Mouse (Mus musculus) embryonic fibroblast, embryonic 13.5 days (primary cell): ENCODE measurements around the gene Tnrc18. TPM values are rescaled to one million over a fixed set of nuclear protein-coding genes. Genes with fewer than 3 reads are reported as not detected.

Source experiments
- H3K27ac ChIP-seq: 2 replicates; pipeline ENCODE4 v1.5.1; 2012; ENCODE audit warnings: low read length, control low read depth, inconsistent platforms; ENCODE audit not compliant: insufficient read depth
- H3K4me1 ChIP-seq: 2 replicates; pipeline ENCODE4 v1.6.1; 2011; ENCODE audit warnings: low read length; ENCODE audit not compliant: control insufficient read depth, insufficient read depth
- H3K4me3 ChIP-seq: 2 replicates; pipeline ENCODE4 v1.5.1; 2011; ENCODE audit warnings: mild to moderate bottlenecking, control low read depth, low read length; ENCODE audit not compliant: insufficient read depth
- CTCF ChIP-seq: IDR thresholded peaks from 2 replicates; pipeline ENCODE4 v1.5.1; 2011; ENCODE audit warnings: mild to moderate bottlenecking, control low read depth, low read length, moderate library complexity, borderline replicate concordance; ENCODE audit not compliant: insufficient read depth
- POLR2A ChIP-seq: IDR thresholded peaks from 2 replicates; pipeline ENCODE4 v1.6.1; 2011; ENCODE audit warnings: low read depth, mild to moderate bottlenecking, control low read depth, low read length, moderate library complexity
- polyA plus RNA-seq: library from polyadenylated mRNA; stranded (reverse); fragments of >200 nt; gene quantifications from 2 replicates; pipeline ENCODE4 v1.2.4, GENCODE M21; 2011; ENCODE audit warnings: low read depth; ENCODE audit not compliant: missing spikeins, insufficient read length

Tnrc18 gene
- polyA plus RNA-seq, 1 experiment = 98.0 TPM

DNA sequence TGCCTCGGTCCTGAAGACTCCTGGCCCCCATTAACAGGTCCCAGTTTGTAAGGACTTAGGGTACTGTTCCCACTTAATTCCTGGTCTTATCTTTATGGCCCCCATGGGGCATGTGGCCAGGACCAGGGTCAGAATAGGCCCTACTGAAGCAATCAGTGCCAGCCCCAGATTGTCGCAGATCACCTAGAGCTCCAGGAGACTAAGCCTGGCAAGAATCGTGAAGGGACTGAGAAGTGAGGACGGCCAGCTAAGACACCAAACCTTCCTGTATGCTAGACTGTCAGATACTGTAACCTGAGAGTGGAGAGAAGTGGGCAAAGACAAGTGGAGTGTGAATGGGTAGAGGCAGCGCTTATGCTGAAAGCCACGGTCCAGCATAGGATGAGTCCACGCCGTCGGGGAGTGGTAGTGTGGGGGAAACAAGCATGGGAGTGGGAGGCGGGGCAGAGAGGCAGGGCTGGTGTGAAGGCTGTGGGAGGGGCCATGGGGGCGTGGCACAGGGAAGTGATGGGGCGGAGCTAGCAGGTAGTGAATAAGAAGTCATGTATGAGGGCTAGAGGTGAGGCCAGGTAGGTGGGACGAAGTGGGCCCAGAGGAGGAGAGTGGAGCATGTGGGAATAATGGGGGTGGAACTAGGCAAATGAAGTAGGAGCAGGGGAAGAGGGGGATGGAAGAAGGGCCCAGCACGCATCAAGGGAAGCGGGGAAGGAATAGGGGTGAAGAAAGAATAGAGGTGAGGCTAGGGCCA, 116.4 kb downstream of the Tnrc18 start:
- no peaks in the 10 kb centered on the region for H3K4me1 ChIP-seq
- no peak for TF ChIP-seq CTCF
- TF ChIP-seq POLR2A = no peak
- no peak overlapping the region for H3K27ac ChIP-seq
- no peak overlapping the region for H3K4me3 ChIP-seq

- H3K4me1 ChIP-seq = no peaks in the 10 kb centered on the region
- no peak for TF ChIP-seq POLR2A
- TF ChIP-seq CTCF = no peak
- H3K27ac ChIP-seq = no peak overlapping the region
- no peak overlapping the region for H3K4me3 ChIP-seq
Observed at GRCm38 (mm10) chr5:142697742-142698141, 119.7 kb downstream of the Tnrc18 start.

DNA sequence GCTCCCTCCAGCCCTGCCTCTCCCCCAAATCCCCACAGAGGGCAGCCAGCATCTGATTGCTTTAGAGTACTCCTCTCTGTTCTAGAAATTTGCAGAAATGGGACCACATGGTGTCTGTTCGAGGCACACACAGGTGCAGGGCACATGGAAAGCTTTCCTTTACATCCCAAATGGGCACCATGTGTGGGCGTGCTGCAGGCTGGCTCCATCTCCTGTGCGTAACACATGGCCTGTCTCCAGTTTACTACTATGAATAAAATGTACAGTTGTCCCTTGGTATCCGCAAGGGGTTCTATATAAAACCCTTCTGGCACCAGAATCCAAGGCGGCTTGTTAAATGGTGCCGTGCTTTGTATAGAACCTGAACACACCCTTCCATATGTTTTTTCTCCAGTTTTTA, 120.6 kb downstream of the Tnrc18 start:
- Histone ChIP-seq H3K27ac (no peak overlapping the region), H3K4me3 (no peak overlapping the region), H3K4me1 (no peaks in the 10 kb centered on the region)
- TF ChIP-seq CTCF (no peak), POLR2A (no peak)

GRCm38 (mm10) chr5:142696258-142696657, 121.2 kb downstream of the Tnrc18 start:
- Histone ChIP-seq H3K4me3 (no peak overlapping the region), H3K27ac (no peak overlapping the region), H3K4me1 (no peaks in the 10 kb centered on the region)
- TF ChIP-seq POLR2A (no peak), CTCF (no peak)

DNA sequence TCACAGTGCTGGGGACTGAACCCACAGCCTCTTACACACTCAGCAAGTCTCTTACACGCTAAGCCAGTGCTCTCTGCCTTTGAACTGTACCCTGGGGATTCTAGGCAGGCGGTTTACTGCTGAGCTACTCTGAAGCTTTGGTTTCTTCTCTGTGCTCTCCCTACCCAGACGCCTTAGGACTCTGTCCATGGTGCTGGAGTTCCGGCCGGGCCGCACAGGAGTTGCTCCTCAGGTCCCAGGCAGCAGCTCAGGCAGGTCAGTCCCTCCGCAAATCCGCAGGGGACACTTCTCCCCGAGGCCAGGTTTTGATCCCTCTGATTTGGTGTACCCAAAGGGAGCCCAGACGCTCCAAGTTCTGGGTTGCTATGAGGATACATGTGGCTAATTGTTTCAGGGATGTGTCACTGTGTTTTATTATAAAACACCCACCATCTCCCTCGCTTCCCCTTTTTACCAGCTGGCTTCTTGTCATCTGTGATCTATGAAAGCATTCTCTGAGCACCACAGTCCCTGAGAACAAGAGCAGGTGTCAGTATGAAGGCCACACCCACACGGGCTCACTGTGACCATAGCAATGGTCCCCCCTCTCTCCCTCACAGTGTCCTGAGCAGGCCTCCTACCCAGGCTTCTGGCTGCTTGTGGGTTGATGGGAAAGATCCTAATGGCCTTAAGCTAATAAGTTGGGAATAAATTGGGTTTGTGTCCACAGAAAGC, 122.7 kb downstream of the Tnrc18 start:
- H3K27ac ChIP-seq = no peak overlapping the region
- TF ChIP-seq POLR2A (no peak), CTCF (no peak)
- no peak overlapping the region for H3K4me3 ChIP-seq
- H3K4me1 ChIP-seq = no peaks in the 10 kb centered on the region

GRCm38 (mm10) chr5:142693738-142694430, 123.6 kb downstream of the Tnrc18 start:
- no peak overlapping the region for H3K4me3 ChIP-seq
- H3K27ac ChIP-seq = no peak overlapping the region
- no peaks in the 10 kb centered on the region for H3K4me1 ChIP-seq
- no peak for TF ChIP-seq POLR2A
- no peak for TF ChIP-seq CTCF

GRCm38 (mm10) chr5:142692971-142693737, 124.3 kb downstream of the Tnrc18 start:
- no peak overlapping the region for H3K27ac ChIP-seq
- no peak overlapping the region for H3K4me3 ChIP-seq
- no peak for TF ChIP-seq POLR2A
- no peak for TF ChIP-seq CTCF
- no peaks in the 10 kb centered on the region for H3K4me1 ChIP-seq

- Histone ChIP-seq H3K4me3 (no peak within 1 kb of the TSS), H3K4me1 (no peaks in the 10 kb centered on the region), H3K27ac (no peak within 1 kb of the TSS)
- TF ChIP-seq POLR2A (no peak), CTCF (no peak)
Observed at GRCm38 (mm10) chr5:142692248-142692647, 125.2 kb downstream of the Tnrc18 start, which contains the start of gene Slc29a4. Gene Slc29a4, plus strand, starts transcription at chr5:142692512.

- no peak for TF ChIP-seq CTCF
- no peak for TF ChIP-seq POLR2A
- Histone ChIP-seq H3K27ac (no peak overlapping the region), H3K4me3 (no peak overlapping the region), H3K4me1 (no peaks in the 10 kb centered on the region)
Observed at GRCm38 (mm10) chr5:142690343-142690742, 127.1 kb downstream of the Tnrc18 start.
